Mouse (Mus musculus): ENCODE results near the gene Arfip2.

DNA sequence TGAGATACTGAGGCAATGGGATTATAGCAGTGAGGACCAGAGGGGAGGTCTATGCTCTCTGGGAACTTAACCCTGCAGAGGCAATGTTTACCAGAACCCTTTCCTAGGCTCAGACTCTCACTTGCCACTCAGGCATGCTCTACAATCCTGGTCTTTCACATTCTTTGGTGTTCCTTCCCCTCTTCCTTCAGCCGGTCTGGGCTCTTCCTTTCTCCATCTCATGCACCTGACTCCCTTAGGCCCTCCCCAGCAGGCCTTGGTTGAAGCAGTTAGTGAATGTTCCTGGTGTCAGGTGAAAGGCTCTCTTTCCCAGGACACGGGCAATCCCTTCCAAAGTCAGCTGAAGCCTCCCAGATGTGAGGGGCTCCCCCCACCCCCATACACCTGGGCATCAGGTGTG lies 460 bp downstream of the Arfip2 start, which contains the start of gene Timm10b:
- TF ChIP-seq POLR2A (IDR thresholded peaks at IDR 0.05; ENCODE audit: extremely low read depth, insufficient read depth, low read length) (no peak), CTCF (IDR thresholded peaks at IDR 0.05; ENCODE audit: low read depth, low read length) (no peak)
